Mouse (Mus musculus) heart, postnatal 0 days (tissue): ENCODE results near the gene Sod2.
"Not testable (repeated sequence)": the region's sequence is repeated elsewhere in the genome, so short reads cannot be mapped to it uniquely, and the experiment has no call there.

Source experiments
- CTCF ChIP-seq: IDR thresholded peaks from 2 replicates; pipeline ENCODE4 v1.5.1; 2016; ENCODE audit warnings: antibody characterized with exemption, control low read depth, low read depth
- EP300 ChIP-seq: IDR thresholded peaks from 2 replicates; pipeline ENCODE4 v1.6.1; 2016; ENCODE audit warnings: antibody characterized with exemption, low read depth

- TF ChIP-seq EP300, CTCF: not testable (repeated sequence)
Measured at GRCm38 (mm10) chr17:12959377-12959776, 47.3 kb upstream of the Sod2 start.
